Mouse (Mus musculus): ENCODE measurements at regions not wholly inside any gene's neighbourhood (a gene's known extent, or its start where the extent isn't known, plus 50 kb on each side); places are given as distances from the start of the nearest gene placed in this dataset.

GRCm38 (mm10) chr6:31874616-31875015 lies 175.4 kb upstream of the 1700012A03Rik start:
- TF ChIP-seq CTCF (IDR thresholded peaks at IDR 0.05; ENCODE audit: control insufficient read depth, insufficient read depth, low read length) = no peak
- no peak for TF ChIP-seq POLR2A (IDR thresholded peaks at IDR 0.05; ENCODE audit: borderline replicate concordance, control insufficient read depth, low read depth, low read length)

All from bone marrow, adult 2 months (tissue).